Mouse (Mus musculus) thymus, adult 2 months (tissue): ENCODE data around the gene Gm45234. TPM values are rescaled to one million over a fixed set of nuclear protein-coding genes. Genes with fewer than 3 reads are reported as not detected.

Experiments used
- DNase-seq: peaks from one replicate; pipeline ENCODE4 v3.0.0; 2021
- H3K27ac ChIP-seq: fragments of 200-500 bp; 2 replicates; pipeline ENCODE4 v1.5.1; 2012; ENCODE audit warnings: low read length, control low read depth; ENCODE audit not compliant: control insufficient read depth, insufficient read depth
- H3K27me3 ChIP-seq: fragments of 200-500 bp; 2 replicates; pipeline ENCODE4 v1.6.1; 2012; ENCODE audit warnings: mild to moderate bottlenecking, low read length, moderate library complexity, mixed read lengths; ENCODE audit not compliant: control insufficient read depth, insufficient read depth
- H3K36me3 ChIP-seq: fragments of 200-500 bp; 2 replicates; pipeline ENCODE4 v1.6.1; 2012; ENCODE audit warnings: mild to moderate bottlenecking, low read length, moderate library complexity; ENCODE audit not compliant: control insufficient read depth, insufficient read depth
- H3K4me1 ChIP-seq: fragments of 200-500 bp; replicated peaks from 2 replicates; pipeline ENCODE4 v1.6.1; 2012; ENCODE audit warnings: low read length; ENCODE audit not compliant: control insufficient read depth, insufficient read depth
- H3K4me3 ChIP-seq: fragments of 200-500 bp; 2 replicates; pipeline ENCODE4 v1.5.1; 2012; ENCODE audit warnings: mild to moderate bottlenecking, low read length, control low read depth, moderate library complexity; ENCODE audit not compliant: control insufficient read depth, insufficient read depth
- CTCF ChIP-seq: fragments of 200-500 bp; IDR thresholded peaks from 2 replicates; pipeline ENCODE4 v1.5.1; 2012; ENCODE audit warnings: mild to moderate bottlenecking, control low read depth, low read length, moderate library complexity, borderline replicate concordance; ENCODE audit not compliant: control insufficient read depth, poor library complexity, insufficient read depth; ENCODE audit errors: extremely low read depth
- POLR2A ChIP-seq: fragments of 200-500 bp; IDR thresholded peaks from 2 replicates; pipeline ENCODE4 v1.6.1; 2012; ENCODE audit warnings: mild to moderate bottlenecking, low read length, control low read depth, moderate library complexity; ENCODE audit not compliant: control insufficient read depth, poor library complexity, insufficient read depth; ENCODE audit errors: extremely low read depth
- WGBS: fragments of 180-500 bp; shearing (Covaris S2); methylation state at CpG from one replicate; pipeline ENCODE4 v1.1.7; 2018; 5-methylcytosine and 5-hydroxymethylcytosine counted together
- polyA plus RNA-seq: library from polyadenylated mRNA; depleted of rRNA; stranded (reverse); fragments of >200 nt; gene quantifications from 2 replicates; pipeline ENCODE4 v1.2.3, GENCODE M21; 2012

Gm45234 gene
- polyA plus RNA-seq, 1 experiment, result not detected

- no peak overlapping the region for H3K27ac ChIP-seq
- WGBS, result 75% methylated on average over 19 of the region's 19 CpGs
- H3K27me3 ChIP-seq, result no peaks in the 10 kb centered on the region
- TF ChIP-seq POLR2A (no peak), CTCF (no peak)
- H3K4me3 ChIP-seq, result peak overlapping the region; percentile 45; the same call in 1 of the 2 replicates
- H3K36me3 ChIP-seq, result no peaks in the 10 kb centered on the region
- peaks cover 20% of the 10 kb centered on the region for H3K4me1 ChIP-seq
- no peak for DNase-seq
Observed at GRCm38 (mm10) chr6:124767920-124768703, 12.3 kb upstream of the Gm45234 start.

GRCm38 (mm10) chr6:124767536-124767919 lies 11.7 kb upstream of the Gm45234 start:
- Histone ChIP-seq H3K27ac (no peak overlapping the region), H3K4me1 (peaks cover 20% of the 10 kb centered on the region), H3K27me3 (no peaks in the 10 kb centered on the region), H3K4me3 (no peak overlapping the region), H3K36me3 (no peaks in the 10 kb centered on the region)
- DNase-seq, result no peak
- TF ChIP-seq POLR2A, result no peak
- TF ChIP-seq CTCF, result no peak
- 93% methylated on average over 4 of the region's 4 CpGs for WGBS

DNA sequence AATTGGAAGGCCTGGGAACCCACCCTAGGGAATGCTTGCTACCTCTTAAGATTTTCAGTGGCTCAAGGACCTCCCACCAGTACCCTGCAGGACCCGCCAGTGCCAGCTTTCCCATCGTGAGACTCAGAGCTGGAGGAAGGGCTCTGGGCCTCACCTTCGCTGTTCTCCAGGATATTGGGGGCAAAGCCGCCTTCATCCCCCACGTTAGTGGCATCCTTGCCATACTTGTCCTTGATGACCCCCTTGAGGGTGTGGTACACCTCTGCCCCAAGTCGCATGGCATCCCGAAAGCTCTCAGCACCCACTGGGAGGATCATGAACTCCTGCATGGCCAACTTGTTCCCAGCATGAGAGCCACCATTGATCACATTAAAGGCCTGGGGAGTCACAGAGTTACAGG lies 10.1 kb upstream of the Gm45234 start:
- H3K36me3 ChIP-seq, result no peaks in the 10 kb centered on the region
- no peak for DNase-seq
- H3K27me3 ChIP-seq, result no peaks in the 10 kb centered on the region

DNA sequence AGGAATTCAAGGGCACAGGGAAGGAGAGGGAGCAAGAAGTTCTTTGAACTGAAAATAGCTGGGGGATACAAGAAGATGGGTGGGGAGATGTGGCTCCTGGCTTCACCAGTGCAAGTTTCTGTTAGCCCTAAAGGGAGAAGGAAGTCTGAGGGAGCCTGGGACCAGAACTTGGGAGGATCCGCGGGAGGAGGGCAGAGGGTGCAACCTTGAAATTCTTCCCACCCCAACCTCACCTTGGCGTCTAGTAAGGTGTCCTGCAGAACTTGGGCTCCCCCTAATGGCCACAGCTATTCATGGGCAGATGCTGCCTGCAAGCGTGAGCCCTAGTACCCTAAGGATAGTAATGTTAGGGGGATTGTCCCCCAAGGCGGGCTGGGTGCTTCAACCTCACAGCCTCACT lies 3.4 kb upstream of the Gm45234 start:
- under 1% methylated on average over 5 of the region's 5 CpGs for WGBS
- H3K36me3 ChIP-seq, result no peaks in the 10 kb centered on the region
- peak; percentile 88 for DNase-seq
- no peak overlapping the region for H3K27ac ChIP-seq
- TF ChIP-seq POLR2A, result no peak
- TF ChIP-seq CTCF, result peak; percentile 83
- no peaks in the 10 kb centered on the region for H3K27me3 ChIP-seq
- H3K4me3 ChIP-seq, result no peak overlapping the region
- H3K4me1 ChIP-seq, result peaks cover 7% of the 10 kb centered on the region; the same call in 1 of the 2 replicates

More for the DNA sequence above, 10.1 kb upstream of the Gm45234 start:
- peaks cover 20% of the 10 kb centered on the region for H3K4me1 ChIP-seq
- no peak overlapping the region for H3K4me3 ChIP-seq
- WGBS, result 97% methylated on average over 7 of the region's 7 CpGs
- H3K27ac ChIP-seq, result no peak overlapping the region
- TF ChIP-seq POLR2A (no peak), CTCF (no peak)

- no peaks in the 10 kb centered on the region for H3K27me3 ChIP-seq
- no peak for DNase-seq
- TF ChIP-seq CTCF, result no peak
- TF ChIP-seq POLR2A, result no peak
- no peak overlapping the region for H3K27ac ChIP-seq
- H3K36me3 ChIP-seq, result no peaks in the 10 kb centered on the region
- peaks cover 7% of the 10 kb centered on the region; the same call in 1 of the 2 replicates for H3K4me1 ChIP-seq
- H3K4me3 ChIP-seq, result no peak overlapping the region
- WGBS, result 49% methylated on average over 2 of the region's 2 CpGs
Observed at GRCm38 (mm10) chr6:124758849-124759232, 3.0 kb upstream of the Gm45234 start.

GRCm38 (mm10) chr6:124757909-124758848 lies 2.4 kb upstream of the Gm45234 start:
- WGBS, result 88% methylated on average over 5 of the region's 5 CpGs

More at GRCm38 (mm10) chr6:124757909-124758848, 2.4 kb upstream of the Gm45234 start:
- TF ChIP-seq POLR2A (no peak), CTCF (no peak)
- no peak overlapping the region for H3K4me3 ChIP-seq
- H3K4me1 ChIP-seq, result peaks cover 7% of the 10 kb centered on the region; the same call in 1 of the 2 replicates
- H3K36me3 ChIP-seq, result no peaks in the 10 kb centered on the region
- no peak overlapping the region for H3K27ac ChIP-seq
- DNase-seq, result no peak
- no peaks in the 10 kb centered on the region for H3K27me3 ChIP-seq
